Mouse (Mus musculus): ENCODE results near the gene 1700020A23Rik.

GRCm38 (mm10) chr2:130425112-130425511 is 20.1 kb downstream of the 1700020A23Rik start:
- TF ChIP-seq CTCF (IDR thresholded peaks at IDR 0.05; ENCODE audit: extremely low read depth, insufficient read length, insufficient replicate concordance, low read depth, low read length) (no peak), POLR2A (IDR thresholded peaks at IDR 0.05; ENCODE audit: low read depth, low read length) (no peak)
